Mouse (Mus musculus) liver, embryonic 14.5 days (tissue): ENCODE data around the gene Clec12a. TPM values are rescaled to one million over a fixed set of nuclear protein-coding genes. Genes with fewer than 3 reads are reported as not detected.

Experiments used
- ATAC-seq: fragments of 200-750 bp; cut with Nextera tagmentation; 2 replicates; pipeline ENCODE4 v1.8.0; 2017; ENCODE audit warnings: moderate number of reproducible peaks, mild to moderate bottlenecking, moderate library complexity; ENCODE audit not compliant: insufficient read depth
- DNase-seq, 3 experiments: peaks; one replicate each; pipeline ENCODE4 v3.0.0-alpha.2; 2012 to 2013; ENCODE audit warnings: low read depth in 3 of 3, low spot score in 3 of 3
- H3K27ac ChIP-seq: fragments of 300-500 bp; sonication (generic); 2 replicates; pipeline ENCODE4 v1.5.1; 2014; ENCODE audit warnings: moderate library complexity, mild to moderate bottlenecking, control low read depth, inconsistent platforms
- H3K27me3 ChIP-seq: fragments of 300-500 bp; sonication (generic); 2 replicates; pipeline ENCODE4 v1.6.1; 2014; ENCODE audit warnings: mild to moderate bottlenecking, low read length, moderate library complexity; ENCODE audit not compliant: control insufficient read depth, insufficient read depth
- H3K36me3 ChIP-seq: fragments of 300-500 bp; sonication (generic); replicated peaks from 2 replicates; pipeline ENCODE4 v1.6.1; 2014; ENCODE audit warnings: low read depth; ENCODE audit not compliant: control insufficient read depth, insufficient read depth
- H3K4me1 ChIP-seq, 2 experiments: fragments of 200-500 bp in 1 of 2; fragments of 300-500 bp in 1 of 2; sonication (generic) in 1 of 2; replicated peaks; 2 replicates each; pipeline ENCODE4 v1.6.1; 2012 to 2014; ENCODE audit warnings: antibody characterized with exemption in 1 of 2, inconsistent platforms in 1 of 2, low read length in 1 of 2; ENCODE audit not compliant: control insufficient read depth in 2 of 2, insufficient read depth in 2 of 2
- H3K4me2 ChIP-seq: fragments of 300-500 bp; sonication (generic); 2 replicates; pipeline ENCODE4 v1.6.1; 2014; ENCODE audit warnings: low read depth, mild to moderate bottlenecking, control low read depth, moderate library complexity
- H3K4me3 ChIP-seq, 2 experiments: fragments of 200-500 bp in 1 of 2; fragments of 300-500 bp in 1 of 2; sonication (generic) in 1 of 2; 2 replicates each; pipeline ENCODE4 v1.5.1; 2012 to 2014; ENCODE audit warnings: low read depth in 2 of 2, low read length in 2 of 2, mild to moderate bottlenecking in 2 of 2, control low read depth in 1 of 2, inconsistent platforms in 1 of 2, moderate library complexity in 1 of 2; ENCODE audit not compliant: insufficient read depth in 1 of 2
- H3K9ac ChIP-seq: fragments of 300-500 bp; sonication (generic); replicated peaks from 2 replicates; pipeline ENCODE4 v1.6.1; 2014; ENCODE audit warnings: mild to moderate bottlenecking, control low read depth, moderate library complexity
- H3K9me3 ChIP-seq: fragments of 300-500 bp; sonication (generic); 2 replicates; pipeline ENCODE4 v1.6.1; 2016; ENCODE audit warnings: low read length, mixed read lengths; ENCODE audit not compliant: control insufficient read depth
- CTCF ChIP-seq: IDR thresholded peaks from 2 replicates; pipeline ENCODE4 v1.5.1; 2016; ENCODE audit warnings: antibody characterized with exemption, low read depth, control low read depth
- EP300 ChIP-seq: IDR thresholded peaks from 2 replicates; pipeline ENCODE4 v1.6.1; 2016; ENCODE audit warnings: antibody characterized with exemption, low read depth
- WGBS: fragments of 180-500 bp; shearing (Covaris S2); extraction: QIAGEN DNeasy Blood & Tissue Kit; methylation state at CpG from one replicate; pipeline ENCODE4 v1.1.7; 2014; ENCODE audit not compliant: insufficient replicate concordance; 5-methylcytosine and 5-hydroxymethylcytosine counted together
- polyA plus RNA-seq, 2 experiments: library from polyadenylated mRNA; depleted of rRNA in 1 of 2; stranded (reverse) in 1 of 2; unstranded in 1 of 2; fragments of >200 nt; fragmentation: Nextera tagmentation in 1 of 2; extraction: Ambion mirVana in 1 of 2; gene quantifications; 2 replicates each; pipeline versions ENCODE4 v1.2.1 to v1.2.3; 2012 to 2014

Clec12a gene
- polyA plus RNA-seq, 2 experiments = 5.5 to 10.4 TPM

- H3K9ac ChIP-seq = no peak overlapping the region
- H3K4me2 ChIP-seq = no peak overlapping the region
- H3K9me3 ChIP-seq = no peaks in the 10 kb centered on the region
- H3K27me3 ChIP-seq = no peaks in the 10 kb centered on the region
- H3K27ac ChIP-seq = no peak overlapping the region
- ATAC-seq (0 out of 2 replicates have a peak, but pooled peaks have one; percentile 11), DNase-seq (no peak)
- no peaks in the 10 kb centered on the region for H3K4me1 ChIP-seq
- H3K4me3 ChIP-seq = peak overlapping the region; percentile 18 to 22; a peak in 1 of 4 replicates
- 80% methylated on average over 3 of the region's 3 CpGs for WGBS
- no peak for TF ChIP-seq EP300
- no peak for TF ChIP-seq CTCF
- H3K36me3 ChIP-seq = no peaks in the 10 kb centered on the region
These were observed 8.6 kb downstream of the Clec12a start for GRCm38 (mm10) chr6:129351091-129351490.

- no peaks in the 10 kb centered on the region for H3K4me1 ChIP-seq
- no peaks in the 10 kb centered on the region for H3K9me3 ChIP-seq
- H3K9ac ChIP-seq = no peak overlapping the region
- H3K27me3 ChIP-seq = no peaks in the 10 kb centered on the region
- no peak for TF ChIP-seq EP300
- TF ChIP-seq CTCF = no peak
- DNase-seq = no peak
- 81% methylated on average over 2 of the region's 2 CpGs for WGBS
- no peak overlapping the region for H3K4me2 ChIP-seq
- H3K4me3 ChIP-seq = no peak overlapping the region
- no peak overlapping the region for H3K27ac ChIP-seq
- ATAC-seq = no peak
- no peaks in the 10 kb centered on the region for H3K36me3 ChIP-seq
These were observed 13.3 kb downstream of the Clec12a start for GRCm38 (mm10) chr6:129355774-129356173.

- Histone ChIP-seq H3K4me3 (no peak overlapping the region), H3K36me3 (no peaks in the 10 kb centered on the region), H3K4me2 (no peak overlapping the region), H3K4me1 (no peaks in the 10 kb centered on the region), H3K9ac (no peak overlapping the region), H3K9me3 (no peaks in the 10 kb centered on the region), H3K27me3 (no peaks in the 10 kb centered on the region), H3K27ac (no peak overlapping the region)
- no peak for TF ChIP-seq EP300
- no peak for TF ChIP-seq CTCF
- ATAC-seq (no peak), DNase-seq (no peak)
These were observed 13.9 kb downstream of the Clec12a start for GRCm38 (mm10) chr6:129356430-129356829.

GRCm38 (mm10) chr6:129359515-129359914 is 17.0 kb downstream of the Clec12a start:
- DNase-seq = no peak
- no peak overlapping the region for H3K27ac ChIP-seq
- H3K36me3 ChIP-seq = no peaks in the 10 kb centered on the region
- no peaks in the 10 kb centered on the region for H3K27me3 ChIP-seq
- no peak for TF ChIP-seq CTCF
- no peak for TF ChIP-seq EP300
- WGBS = 75% methylated on average over 2 of the region's 2 CpGs
- H3K9me3 ChIP-seq = no peaks in the 10 kb centered on the region
- no peak overlapping the region for H3K9ac ChIP-seq
- ATAC-seq = no peak
- no peak overlapping the region for H3K4me3 ChIP-seq
- no peak overlapping the region for H3K4me2 ChIP-seq
- H3K4me1 ChIP-seq = no peaks in the 10 kb centered on the region

GRCm38 (mm10) chr6:129363942-129364341 is 21.5 kb downstream of the Clec12a start:
- H3K4me2 ChIP-seq = no peak overlapping the region
- no peaks in the 10 kb centered on the region for H3K4me1 ChIP-seq
- H3K27ac ChIP-seq = no peak overlapping the region
- no peak overlapping the region for H3K9ac ChIP-seq
- no peak for TF ChIP-seq EP300
- no peak for TF ChIP-seq CTCF
- DNase-seq (no peak), ATAC-seq (no peak)
- H3K27me3 ChIP-seq = no peaks in the 10 kb centered on the region
- WGBS = 45% methylated on average over 1 of the region's 1 CpGs
- H3K9me3 ChIP-seq = no peaks in the 10 kb centered on the region
- no peaks in the 10 kb centered on the region for H3K36me3 ChIP-seq
- H3K4me3 ChIP-seq = no peak overlapping the region

- TF ChIP-seq CTCF (peak; percentile 79), EP300 (no peak)
- ATAC-seq = no peak
- no peak overlapping the region for H3K4me2 ChIP-seq
- H3K36me3 ChIP-seq = no peaks in the 10 kb centered on the region
- DNase-seq = peak; percentile 16 to 32 (median 18)
- WGBS = 7% methylated on average over 6 of the region's 6 CpGs
- H3K27me3 ChIP-seq = no peaks in the 10 kb centered on the region
- no peaks in the 10 kb centered on the region for H3K4me1 ChIP-seq
- no peaks in the 10 kb centered on the region for H3K9me3 ChIP-seq
- no peak overlapping the region for H3K27ac ChIP-seq
- no peak overlapping the region for H3K9ac ChIP-seq
- H3K4me3 ChIP-seq = no peak overlapping the region
These were observed 23.5 kb downstream of the Clec12a start for GRCm38 (mm10) chr6:129365959-129366359.
